Mouse (Mus musculus): Measurements from ENCODE around the gene Gal3st1.
A peak's percentile ranks its signal among the peaks of the same experiment; 100 is the strongest.
"Not testable (repeated sequence)": the region's sequence is repeated elsewhere in the genome, so short reads cannot be mapped to it uniquely, and the experiment has no call there.

The Gal3st1 gene

DNA sequence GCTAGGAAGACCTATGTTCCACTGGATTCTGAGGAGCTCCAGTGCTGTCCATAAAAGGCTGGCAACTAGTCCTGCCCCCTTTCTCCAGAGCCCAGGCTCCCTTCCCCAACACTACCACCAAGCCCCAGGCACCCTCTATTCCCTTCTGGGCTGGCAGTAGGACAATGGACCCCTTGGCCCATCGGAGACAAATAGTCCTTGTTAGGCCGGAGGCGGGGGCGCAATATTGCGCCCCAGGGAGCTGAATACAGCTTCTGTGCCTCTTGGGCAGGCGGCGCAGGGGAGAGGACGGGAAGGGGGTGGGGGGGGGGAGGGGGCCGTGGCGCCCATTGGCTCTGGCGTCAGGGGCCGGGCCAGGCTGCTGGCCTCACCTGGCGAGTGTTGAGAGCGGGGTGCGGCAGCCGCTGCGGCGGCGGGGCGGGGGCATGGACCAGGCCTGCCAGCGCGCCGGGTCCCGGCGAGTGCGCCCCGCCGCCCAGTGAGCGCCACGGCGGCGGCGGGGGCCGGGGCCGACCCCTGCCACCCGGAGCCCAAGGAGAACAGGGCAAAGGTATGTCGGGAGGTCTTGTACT, at the start of gene Gal3st1:
Gene Gal3st1, plus strand, starts transcription at position 346 of the 572 bp plus-strand sequence.
- no peak for DNase-seq (ENCODE audit: low spot score in 2 of 2)

GRCm38 (mm10) chr11:3933756-3934285, 49.6 kb upstream of the Gal3st1 start:
- no peak for DNase-seq (ENCODE audit: low spot score in 2 of 2)

DNA sequence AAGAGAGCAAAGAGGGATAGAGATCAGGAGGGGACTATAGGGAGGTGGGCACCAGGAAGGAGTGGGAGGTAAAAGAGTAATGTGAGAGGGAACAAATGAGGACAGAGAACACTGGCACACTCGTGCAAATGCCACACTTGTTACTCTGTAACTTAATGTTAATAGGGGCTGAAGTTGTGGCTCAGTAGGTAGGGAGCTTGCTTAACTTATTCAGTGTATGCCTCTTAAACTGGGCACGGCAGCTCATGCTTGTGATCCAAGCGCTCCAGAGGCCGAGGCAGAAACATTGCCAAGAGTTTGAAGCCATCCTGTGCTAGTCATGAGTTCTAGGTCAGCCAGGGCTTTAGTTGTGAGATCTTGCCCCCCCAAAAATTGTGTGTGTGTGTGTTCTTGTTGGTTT, 48.3 kb upstream of the Gal3st1 start:
- DNase-seq (ENCODE audit: low spot score in 2 of 2) = no peak

DNA sequence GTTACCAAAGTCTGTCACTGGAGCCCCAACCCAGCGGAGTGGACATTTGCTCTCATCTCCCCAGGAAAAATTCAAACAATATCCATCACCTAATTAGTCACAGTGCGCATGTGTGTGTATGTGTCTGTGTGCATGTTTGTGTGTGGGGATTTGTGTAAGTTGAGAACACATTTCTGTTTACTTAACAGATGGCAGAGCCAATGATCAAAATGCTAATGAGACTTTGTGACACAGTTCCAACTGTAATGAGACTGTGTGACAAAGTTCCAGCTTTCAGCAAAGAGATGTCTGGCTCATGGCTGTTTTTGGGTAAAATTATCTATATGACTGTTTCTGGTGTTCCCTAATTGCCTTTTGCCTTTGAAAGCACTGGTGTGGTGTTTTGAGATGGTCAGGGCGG, 47.1 kb upstream of the Gal3st1 start:
- DNase-seq (ENCODE audit: low spot score in 2 of 2) = no peak

GRCm38 (mm10) chr11:3937321-3937874, 46.0 kb upstream of the Gal3st1 start:
- DNase-seq (ENCODE audit: low spot score in 2 of 2) = no peak

DNA sequence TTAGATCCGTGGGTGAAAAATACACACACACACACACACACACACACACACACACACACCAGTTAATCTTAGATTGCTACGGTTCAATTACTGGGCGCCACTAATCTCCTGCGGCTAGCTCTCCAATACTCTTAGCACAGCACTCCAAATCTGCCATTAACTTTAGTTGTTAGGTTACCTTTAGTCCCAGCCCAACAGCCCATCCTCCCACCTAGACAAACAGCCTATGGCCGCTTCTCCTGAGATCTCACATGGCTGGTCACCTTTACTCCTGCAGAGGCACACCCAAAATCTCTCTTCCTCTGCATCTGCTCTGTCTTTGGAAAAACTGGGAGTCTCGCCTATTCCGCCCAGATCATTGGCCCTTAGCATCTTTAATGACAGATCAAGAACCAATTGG, 42.1 kb upstream of the Gal3st1 start:
- no peak for DNase-seq (ENCODE audit: low spot score in 2 of 2)

- no peak for DNase-seq (ENCODE audit: low spot score in 2 of 2)
Measured at GRCm38 (mm10) chr11:3946386-3946785, 37.0 kb upstream of the Gal3st1 start.

GRCm38 (mm10) chr11:3954876-3955275, 28.6 kb upstream of the Gal3st1 start:
- DNase-seq (ENCODE audit: low spot score in 2 of 2) = not testable (repeated sequence)

DNA sequence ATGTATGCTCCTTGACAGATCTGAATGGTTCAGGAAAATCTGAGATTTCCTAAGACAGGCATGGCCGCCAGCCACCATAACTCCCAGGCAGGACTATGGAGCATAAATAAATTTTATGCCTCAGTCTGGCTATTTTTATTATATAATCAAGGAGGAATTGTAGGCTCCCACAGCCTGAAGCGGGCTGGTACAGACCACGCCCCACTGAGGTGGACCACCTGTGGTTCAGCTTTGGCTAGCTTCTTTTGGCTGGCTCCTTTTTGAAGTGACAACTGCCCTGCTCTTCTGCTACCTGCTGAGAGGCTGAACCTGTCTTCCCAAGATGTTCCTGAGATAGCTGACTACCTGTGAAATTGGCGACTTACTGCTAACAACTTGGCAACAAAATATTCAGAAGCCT, 28.1 kb upstream of the Gal3st1 start:
- DNase-seq (ENCODE audit: low spot score in 2 of 2) = not testable (repeated sequence)

DNA sequence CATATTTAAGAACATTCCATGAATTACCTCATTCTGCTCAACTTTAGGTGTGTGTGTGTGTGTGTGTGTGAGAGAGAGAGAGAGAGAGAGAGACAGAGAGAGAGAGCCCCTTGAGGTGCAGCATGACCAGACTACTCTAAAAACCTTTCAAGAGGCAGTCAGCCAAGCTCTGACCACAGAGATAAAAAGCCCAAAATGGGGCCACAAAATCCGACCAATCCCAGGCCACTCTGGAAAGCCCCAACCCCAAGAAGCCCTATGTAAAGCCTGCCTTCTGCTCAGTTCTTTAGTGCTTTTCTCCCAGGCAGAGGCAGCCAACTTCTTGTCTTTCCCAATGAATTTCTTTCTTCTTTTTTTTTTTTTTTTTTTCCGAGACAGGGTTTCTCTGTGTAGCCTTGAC, 22.5 kb upstream of the Gal3st1 start:
- no peak for DNase-seq (ENCODE audit: low spot score in 2 of 2)

GRCm38 (mm10) chr11:3961761-3962160, 21.7 kb upstream of the Gal3st1 start:
- DNase-seq (ENCODE audit: low spot score in 2 of 2) = no peak

DNA sequence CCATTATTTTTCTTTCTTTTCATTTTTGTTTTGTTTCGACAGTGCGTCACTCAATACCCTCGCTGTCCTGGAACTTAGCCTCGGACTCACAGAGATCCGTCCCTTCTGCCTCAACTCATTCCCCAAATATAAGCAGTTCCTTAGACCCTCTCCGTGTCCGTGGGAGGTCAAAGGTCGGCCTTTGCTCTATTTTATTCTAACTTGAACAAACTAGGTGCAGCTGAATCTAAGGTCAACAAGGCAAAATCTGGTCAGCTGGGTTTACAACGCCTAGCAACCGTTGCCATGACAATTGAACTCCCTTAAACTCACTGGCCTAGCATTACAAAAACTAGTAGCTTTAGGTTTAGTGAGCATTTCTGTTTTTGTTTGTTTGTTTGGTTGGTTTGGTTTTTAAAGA, 20.3 kb upstream of the Gal3st1 start:
- DNase-seq (ENCODE audit: low spot score in 2 of 2) = no peak

DNA sequence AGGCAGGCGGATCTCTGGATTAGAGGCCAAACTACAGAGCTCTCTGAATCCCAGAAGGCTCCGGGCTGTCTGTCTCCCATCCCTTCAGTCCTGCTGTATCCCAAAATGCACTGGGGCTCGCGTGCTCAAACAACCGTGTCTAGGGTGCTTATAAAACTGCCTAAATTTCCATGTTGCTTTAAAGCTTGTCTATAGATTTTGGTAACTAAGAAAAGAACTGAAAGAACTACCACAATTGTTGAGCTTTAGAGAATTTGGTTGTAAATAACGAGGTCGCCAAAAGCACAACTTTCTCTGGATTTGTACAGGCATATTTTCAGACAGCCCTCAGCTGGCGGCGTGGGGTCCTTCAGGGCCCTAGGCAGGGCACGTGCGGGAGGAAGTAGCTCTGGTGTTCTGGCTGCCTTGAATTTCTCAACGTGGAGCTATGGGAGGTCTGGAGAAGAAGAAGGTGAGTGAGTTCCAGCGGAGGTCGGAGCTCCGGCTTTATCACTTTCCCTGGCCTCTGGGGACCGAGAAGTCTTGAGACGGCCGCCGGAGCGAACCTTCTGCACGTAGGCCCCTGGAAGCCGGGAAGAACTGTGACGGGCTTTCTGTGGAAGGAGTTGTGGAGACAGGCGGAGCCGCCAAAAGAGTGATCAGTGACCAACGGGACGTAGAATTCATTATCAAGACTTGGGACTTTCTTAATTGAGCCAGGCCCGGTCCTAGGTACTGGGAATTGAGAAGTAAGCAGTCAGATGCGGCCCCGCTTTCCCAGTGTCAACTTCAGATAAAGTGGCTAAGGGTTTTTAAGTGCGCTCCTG, 19.6 kb upstream of the Gal3st1 start, which contains the start of gene Pes1:
Gene Pes1, plus strand, starts transcription at position 366 of the 806 bp plus-strand sequence.
- DNase-seq (ENCODE audit: low spot score in 2 of 2) = peak; percentile 75

DNA sequence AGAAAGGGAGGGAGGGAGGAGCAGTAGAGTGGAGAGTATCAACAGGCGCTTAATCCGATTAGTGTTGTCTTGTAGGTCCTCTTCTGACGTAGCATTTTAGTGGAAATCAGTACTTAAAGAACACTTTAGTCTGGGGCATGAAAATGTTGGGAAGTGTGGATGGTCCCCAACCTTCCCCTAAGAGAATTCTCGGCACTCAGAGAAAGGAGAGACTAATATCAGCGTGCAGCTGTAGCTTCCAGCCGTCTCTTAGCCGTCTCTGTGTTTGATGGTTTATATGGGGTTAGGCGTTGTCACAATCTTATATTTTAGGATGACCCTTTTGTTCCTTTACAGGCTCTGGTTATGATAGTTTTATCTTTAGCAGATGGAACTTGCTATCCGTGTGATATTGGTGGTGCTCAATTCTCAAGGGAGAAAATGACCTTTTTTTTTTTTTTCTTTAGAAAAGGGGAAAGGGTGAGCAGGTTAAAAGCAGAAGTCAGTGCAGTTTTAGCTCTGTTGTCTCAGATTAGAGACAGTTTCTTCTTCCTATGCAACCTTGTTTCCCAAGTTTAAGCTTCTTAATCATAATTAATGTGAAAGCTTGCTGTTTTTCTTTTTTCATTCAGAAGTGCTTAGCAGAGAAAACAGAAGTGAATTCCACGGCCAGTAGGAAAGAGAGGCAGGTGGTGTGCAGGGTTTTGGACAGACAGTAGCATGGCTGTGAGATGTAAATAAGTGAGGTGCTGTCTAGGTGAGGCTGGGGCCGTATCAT, 18.8 kb upstream of the Gal3st1 start:
- no peak for DNase-seq (ENCODE audit: low spot score in 2 of 2)

DNA sequence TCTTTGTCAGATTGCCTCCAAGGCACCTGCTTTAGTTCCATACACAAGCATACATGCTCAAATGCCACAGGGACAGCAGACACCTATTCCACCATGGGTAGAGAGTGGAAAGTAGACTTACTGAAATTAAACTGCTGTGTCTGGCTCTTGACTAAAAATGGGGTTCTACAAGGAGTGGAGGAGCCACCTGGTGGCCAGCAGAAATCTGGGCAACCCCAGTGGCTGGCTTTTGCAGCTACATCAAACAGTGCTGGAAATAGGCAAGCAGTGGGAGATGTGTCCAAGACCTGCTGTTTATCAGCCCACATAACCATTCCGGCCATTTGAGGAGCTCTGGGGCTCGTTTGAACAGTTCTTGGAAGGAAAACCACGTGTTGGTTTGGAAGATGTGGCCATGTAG, 13.6 kb upstream of the Gal3st1 start:
- peak in 1 of 2 experiments; percentile 8 for DNase-seq (ENCODE audit: low spot score in 2 of 2)

DNA sequence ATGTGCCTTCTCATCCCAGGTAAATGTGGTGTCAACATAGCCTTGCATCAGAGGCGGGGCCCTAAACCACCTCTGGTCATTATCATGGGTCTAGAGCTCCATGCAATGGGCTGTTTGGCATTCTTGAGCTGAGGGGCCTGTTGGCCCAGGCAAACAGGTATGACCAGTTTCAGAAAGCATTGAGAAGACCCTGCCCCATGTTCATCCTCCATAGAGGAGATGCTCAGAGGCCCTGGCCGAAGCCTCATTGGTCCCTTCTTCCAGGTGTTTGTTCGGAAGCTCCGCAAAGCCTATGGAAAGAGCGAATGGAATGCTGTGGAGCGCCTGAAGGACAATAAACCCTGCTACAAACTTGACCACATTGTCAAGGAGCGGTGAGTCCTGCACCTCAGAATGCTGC, 13.1 kb upstream of the Gal3st1 start:
- peak in 1 of 2 experiments; percentile 3 for DNase-seq (ENCODE audit: low spot score in 2 of 2)

DNA sequence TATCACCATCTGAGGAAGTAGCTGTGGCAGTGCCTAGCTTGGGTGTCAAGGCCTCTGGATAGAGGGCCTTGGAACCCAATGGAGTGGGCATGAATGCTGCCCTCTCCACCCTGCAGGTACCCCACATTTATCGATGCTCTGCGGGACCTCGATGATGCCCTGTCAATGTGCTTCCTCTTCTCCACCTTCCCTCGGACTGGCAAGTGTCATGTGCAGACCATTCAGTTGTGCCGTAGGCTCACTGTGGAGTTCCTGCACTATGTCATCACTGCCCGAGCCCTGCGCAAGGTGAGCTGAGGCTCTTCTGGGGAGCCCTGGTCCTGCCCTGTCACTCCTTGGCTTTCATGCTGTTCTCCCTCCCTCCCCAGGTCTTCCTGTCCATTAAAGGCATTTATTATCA, 10.4 kb upstream of the Gal3st1 start:
- DNase-seq (ENCODE audit: low spot score in 2 of 2) = no peak

- no peak for DNase-seq (ENCODE audit: low spot score in 2 of 2)
Measured at GRCm38 (mm10) chr11:3974311-3974710, 9.1 kb upstream of the Gal3st1 start.

- no peak for DNase-seq (ENCODE audit: low spot score in 2 of 2)
Measured at GRCm38 (mm10) chr11:3976678-3977077, 6.8 kb upstream of the Gal3st1 start, which contains the start of gene 4930556J24Rik. 4930556J24Rik (minus strand) TSS chr11:3976778.

DNA sequence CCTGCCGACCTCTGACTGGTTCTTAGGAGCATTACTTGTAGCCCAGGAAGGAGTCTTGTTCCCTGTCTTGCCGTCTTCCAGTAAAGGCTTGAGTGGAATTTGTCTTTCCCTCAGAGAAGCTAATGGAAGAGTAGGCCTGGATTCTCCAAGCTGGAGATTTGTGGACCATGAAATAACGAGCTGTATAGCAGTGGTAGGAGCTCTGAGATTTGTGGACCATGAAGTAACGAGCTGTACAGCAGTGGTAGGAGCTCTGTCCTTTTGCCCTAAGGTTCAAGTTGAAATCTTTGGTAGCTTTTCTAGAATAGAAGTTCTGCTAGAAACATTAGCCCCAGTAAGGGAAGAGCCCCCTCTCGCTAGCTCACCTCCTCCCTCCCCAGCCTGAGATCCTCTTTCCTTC, 5.0 kb upstream of the Gal3st1 start:
- no peak for DNase-seq (ENCODE audit: low spot score in 2 of 2)

DNA sequence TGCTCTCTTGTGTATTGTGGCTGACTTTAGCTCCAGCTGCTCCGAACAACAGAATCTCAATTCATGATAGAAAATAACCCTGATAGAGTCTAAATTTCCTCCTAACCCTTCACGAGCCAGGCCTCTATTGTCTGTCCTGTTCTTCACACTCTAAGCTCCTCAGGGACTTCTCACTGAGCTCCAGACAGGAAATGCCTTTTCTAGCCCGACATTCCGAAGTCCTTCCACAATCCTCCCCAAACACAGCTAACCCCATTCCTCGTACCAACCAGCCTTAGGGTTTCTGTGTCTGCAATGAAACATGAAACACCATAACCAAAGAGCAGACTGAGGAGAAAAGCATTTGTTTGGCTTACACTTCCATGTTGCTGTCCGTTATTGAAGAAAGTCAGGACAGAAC, 1.9 kb upstream of the Gal3st1 start:
- DNase-seq (ENCODE audit: low spot score in 2 of 2) = no peak
